Mouse (Mus musculus) embryo, embryonic 10.5 days (tissue): Measurements from ENCODE around the gene Id1.

ENCODE experiments used
- DNase-seq: peaks from one replicate; pipeline ENCODE4 v3.0.0-alpha.2; 2015; ENCODE audit warnings: low spot score

The Id1 gene

GRCm38 (mm10) chr2:152736090-152736601 is at the start of gene Id1:
Gene Id1 (plus strand): TSS chr2:152736251.
- peak; percentile 99 for DNase-seq

- DNase-seq = no peak
Observed at GRCm38 (mm10) chr2:152686399-152686798, 49.7 kb upstream of the Id1 start.

- peak; percentile 96 for DNase-seq
Observed at GRCm38 (mm10) chr2:152686806-152687267, 49.2 kb upstream of the Id1 start, which contains the start of gene Mcts2. Gene Mcts2 (plus strand): TSS chr2:152687035.

- peak; percentile 65 for DNase-seq
Observed at GRCm38 (mm10) chr2:152691564-152692217, 44.4 kb upstream of the Id1 start.

- peak; percentile 90 for DNase-seq
Observed at GRCm38 (mm10) chr2:152693233-152693632, 42.8 kb upstream of the Id1 start.

- no peak for DNase-seq
Observed at GRCm38 (mm10) chr2:152693735-152694134, 42.3 kb upstream of the Id1 start.

- no peak for DNase-seq
Observed at GRCm38 (mm10) chr2:152694708-152695107, 41.3 kb upstream of the Id1 start.

- no peak for DNase-seq
Observed at GRCm38 (mm10) chr2:152696016-152696415, 40.0 kb upstream of the Id1 start.

- DNase-seq = peak; percentile 93
Observed at GRCm38 (mm10) chr2:152696476-152697164, 39.4 kb upstream of the Id1 start.

- DNase-seq = no peak
Observed at GRCm38 (mm10) chr2:152700138-152700537, 35.9 kb upstream of the Id1 start.

- DNase-seq = no peak
Observed at GRCm38 (mm10) chr2:152700725-152701124, 35.3 kb upstream of the Id1 start.

GRCm38 (mm10) chr2:152703596-152704255 is 32.3 kb upstream of the Id1 start:
- DNase-seq = no peak

- DNase-seq = no peak
Observed at GRCm38 (mm10) chr2:152704256-152704605, 31.8 kb upstream of the Id1 start.

GRCm38 (mm10) chr2:152704811-152705370 is 31.2 kb upstream of the Id1 start:
- DNase-seq = no peak

- DNase-seq = no peak
Observed at GRCm38 (mm10) chr2:152705993-152706571, 30.0 kb upstream of the Id1 start.

- no peak for DNase-seq
Observed at GRCm38 (mm10) chr2:152707186-152707585, 28.9 kb upstream of the Id1 start.

- peak; percentile 95 for DNase-seq
Observed at GRCm38 (mm10) chr2:152707627-152708026, 28.4 kb upstream of the Id1 start.

GRCm38 (mm10) chr2:152709066-152709465 is 27.0 kb upstream of the Id1 start:
- no peak for DNase-seq

GRCm38 (mm10) chr2:152716241-152716772 is 19.7 kb upstream of the Id1 start:
- no peak for DNase-seq

GRCm38 (mm10) chr2:152717652-152718051 is 18.4 kb upstream of the Id1 start:
- DNase-seq = no peak

GRCm38 (mm10) chr2:152718076-152718475 is 18.0 kb upstream of the Id1 start:
- peak; percentile 76 for DNase-seq
